10 mouse cellular contexts compared by ENCODE assay signal in the genomic region with DNA sequence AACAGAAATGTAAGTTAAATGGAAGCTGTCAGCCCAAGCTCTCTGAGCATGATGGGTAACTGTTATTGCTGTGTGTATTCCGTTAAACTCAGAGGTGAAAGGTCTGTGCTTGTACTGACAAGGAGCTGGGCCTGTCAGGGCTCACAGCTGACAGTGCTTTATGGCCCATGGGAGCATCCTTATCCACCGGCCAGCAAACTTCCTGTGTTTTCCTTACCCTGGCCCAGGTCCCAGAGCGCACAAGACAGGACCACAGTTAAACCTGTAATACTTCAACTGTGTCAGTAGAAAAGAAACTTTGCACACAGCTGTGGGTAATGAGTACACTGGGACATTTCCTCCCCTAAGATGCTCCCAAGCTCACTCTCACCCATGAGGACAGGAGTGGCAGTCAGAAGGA.
DNase-seq lines count a peak whose midpoint lies in the region; ATAC-seq and TF ChIP-seq lines count a peak whose summit lies in the region.
"Had no signal": no experiment of that assay in that cellular context is flagged by ENCODE, and none has a peak within 500 bp of the region (broad histone marks: within the 10 kb centered on the region; RNA-seq: fewer than 3 reads in every experiment).

No protein-coding gene starts in this region.

- DNase-seq in embryonic facial prominence, embryonic 14.5 days (ENCODE audit: low spot score) = peak; percentile 41
- DNase-seq in embryonic facial prominence, embryonic 10.5 days (ENCODE audit: low spot score) = no peak
- peak; percentile 29 to 51 for DNase-seq in adrenal gland, postnatal 36 days
- DNase-seq in heart, postnatal 14 days = peak; percentile 53 to 56
- peak; percentile 56 for DNase-seq in lung, embryonic 14.5 days
- no peak for DNase-seq in left cerebral cortex, postnatal 14 days (ENCODE audit: low spot score in 2 of 2)
- no peak for DNase-seq in urinary bladder, adult 2 months (ENCODE audit: low spot score)
- DNase-seq in cerebellum, adult 11 months = no peak
- DNase-seq: cerebellum, adult 9-10 months had no signal

- no peaks in the 10 kb centered on the region for H3K9me3 ChIP-seq in embryonic facial prominence, embryonic 14.5 days (ENCODE audit: control insufficient read depth, low read length)
- no peaks in the 10 kb centered on the region for H3K9me3 ChIP-seq in embryonic facial prominence, embryonic 10.5 days
- H3K9me3 ChIP-seq in lung, embryonic 14.5 days (ENCODE audit: low read depth, low read length) = no peaks in the 10 kb centered on the region
- H3K9me3 ChIP-seq: liver, embryonic 15.5 days had no signal

- H3K36me3 ChIP-seq in embryonic facial prominence, embryonic 14.5 days (ENCODE audit: control insufficient read depth, insufficient read depth, low read length) = no peaks in the 10 kb centered on the region
- no peaks in the 10 kb centered on the region for H3K36me3 ChIP-seq in embryonic facial prominence, embryonic 10.5 days (replicated peaks)
- no peaks in the 10 kb centered on the region for H3K36me3 ChIP-seq in lung, embryonic 14.5 days (ENCODE audit: insufficient read depth)
- H3K36me3 ChIP-seq: liver, embryonic 15.5 days had no signal

- H3K4me3 ChIP-seq in embryonic facial prominence, embryonic 14.5 days (ENCODE audit: low read depth, low read length) = no peak overlapping the region
- H3K4me3 ChIP-seq in embryonic facial prominence, embryonic 10.5 days = no peak overlapping the region
- no peak overlapping the region for H3K4me3 ChIP-seq in lung, embryonic 14.5 days (ENCODE audit: low read depth, low read length)
- H3K4me3 ChIP-seq: liver, embryonic 15.5 days had no signal

- no peak; the same call in 1 of the 2 replicates for ATAC-seq in embryonic facial prominence, embryonic 14.5 days (ENCODE audit: low read depth)
- ATAC-seq in lung, embryonic 14.5 days (ENCODE audit: insufficient read depth) = peak; percentile 57; the same call in 1 of the 2 replicates

- intact Hi-C loops in heart, postnatal 14 days (cut with DNase I) = no loop called here
- intact Hi-C loops in left cerebral cortex, postnatal 14 days (cut with DNase I) = no loop called here

- 0 out of 2 replicates have a peak, but pooled peaks cover 2% of the 10 kb centered on the region for H3K4me1 ChIP-seq in embryonic facial prominence, embryonic 14.5 days (ENCODE audit: control insufficient read depth, insufficient read depth, low read length)
- peaks cover 39% of the 10 kb centered on the region for H3K4me1 ChIP-seq in embryonic facial prominence, embryonic 10.5 days
- H3K4me1 ChIP-seq in lung, embryonic 14.5 days (ENCODE audit: insufficient read depth) = peaks cover 11% of the 10 kb centered on the region
- H3K4me1 ChIP-seq: liver, embryonic 15.5 days had no signal

- TF ChIP-seq CTCF in lung, embryonic 14.5 days (IDR thresholded peaks at IDR 0.05; ENCODE audit: low read depth) = no peak

- no peak overlapping the region for H3K27ac ChIP-seq in embryonic facial prominence, embryonic 14.5 days (replicated peaks; ENCODE audit: low read depth, low read length)
- no peak overlapping the region for H3K27ac ChIP-seq in embryonic facial prominence, embryonic 10.5 days (replicated peaks)
- H3K27ac ChIP-seq in lung, embryonic 14.5 days (ENCODE audit: low read depth) = peak overlapping the region; percentile 5; the same call in 1 of the 2 replicates
- H3K27ac ChIP-seq: liver, embryonic 15.5 days had no signal

- no peaks in the 10 kb centered on the region for H3K27me3 ChIP-seq in embryonic facial prominence, embryonic 14.5 days (replicated peaks; ENCODE audit: control insufficient read depth, insufficient read depth, low read length)
- H3K27me3 ChIP-seq in embryonic facial prominence, embryonic 10.5 days (replicated peaks; ENCODE audit: low read depth, poor library complexity, severe bottlenecking) = no peaks in the 10 kb centered on the region
- H3K27me3 ChIP-seq in lung, embryonic 14.5 days (ENCODE audit: insufficient read depth, low read length) = no peaks in the 10 kb centered on the region
- H3K27me3 ChIP-seq: liver, embryonic 15.5 days had no signal

- H3K9ac ChIP-seq in embryonic facial prominence, embryonic 14.5 days (ENCODE audit: low read depth, low read length) = no peak overlapping the region
- no peak overlapping the region for H3K9ac ChIP-seq in lung, embryonic 14.5 days
- H3K9ac ChIP-seq: liver, embryonic 15.5 days had no signal

- 28% methylated on average over 3 of the region's 3 CpGs for WGBS in embryonic facial prominence, embryonic 14.5 days
- WGBS in embryonic facial prominence, embryonic 10.5 days = 43% methylated on average over 3 of the region's 3 CpGs
- WGBS in lung, embryonic 14.5 days = 26% methylated on average over 3 of the region's 3 CpGs

- no peak overlapping the region for H3K4me2 ChIP-seq in embryonic facial prominence, embryonic 14.5 days (ENCODE audit: low read depth, low read length)
- no peak overlapping the region for H3K4me2 ChIP-seq in lung, embryonic 14.5 days
- H3K4me2 ChIP-seq: liver, embryonic 15.5 days had no signal

Comparison
In these comparisons a context has a peak if more than half of its experiments do, and no peak if none do; other contexts are left out.
1. DNase-seq: peak in embryonic facial prominence, embryonic 14.5 days (single experiment), adrenal gland, postnatal 36 days (2 of 2), heart, postnatal 14 days (2 of 2) and lung, embryonic 14.5 days (single experiment); none in embryonic facial prominence, embryonic 10.5 days (single experiment), left cerebral cortex, postnatal 14 days (0 of 2), urinary bladder, adult 2 months (single experiment) and cerebellum, adult 11 months (single experiment).